Mouse (Mus musculus): ENCODE data around the gene Dgcr2.

GRCm38 (mm10) chr16:17889689-17890341, 8.5 kb downstream of the Dgcr2 start:
- TF ChIP-seq GATA1 (IDR thresholded peaks at IDR 0.05; ENCODE audit: borderline replicate concordance, low read length) (no peak), FLI1 (IDR thresholded peaks at IDR 0.05; ENCODE audit: low read length) (no peak)
